23 mouse cellular contexts compared by ENCODE assay signal in genomic region chr11:118023475-118023874, GRCm38 (mm10). TPM values are rescaled to one million over a fixed set of nuclear protein-coding genes. Genes with fewer than 3 reads are reported as not detected.
DNase-seq lines count a peak whose midpoint lies in the region; ATAC-seq and TF ChIP-seq lines count a peak whose summit lies in the region.
"Had no signal": no experiment of that assay in that cellular context is flagged by ENCODE, and none has a peak within 500 bp of the region (broad histone marks: within the 10 kb centered on the region; RNA-seq: fewer than 3 reads in every experiment).

No protein-coding gene starts in this region.

- no peaks in the 10 kb centered on the region for H3K27me3 ChIP-seq in heart, embryonic 10.5 days (ENCODE audit: insufficient read depth, poor library complexity, severe bottlenecking)
- H3K27me3 ChIP-seq in kidney, embryonic 15.5 days, result no peaks in the 10 kb centered on the region
- H3K27me3 ChIP-seq: CH12.LX; embryonic facial prominence, embryonic 12.5 days; forebrain, embryonic 13.5 days; forebrain, embryonic 15.5 days; Patski had no signal

- H3K4me3 ChIP-seq in gastrocnemius, adult 2 months, result no peak overlapping the region
- H3K4me3 ChIP-seq in heart, embryonic 10.5 days, result no peak overlapping the region
- H3K4me3 ChIP-seq in kidney, embryonic 15.5 days (replicated peaks), result no peak overlapping the region
- H3K4me3 ChIP-seq: embryonic facial prominence, embryonic 10.5 days; embryonic facial prominence, embryonic 12.5 days; forebrain, embryonic 13.5 days; forebrain, embryonic 15.5 days had no signal

- H3K4me1 ChIP-seq in heart, embryonic 10.5 days, result no peaks in the 10 kb centered on the region
- peaks cover 26% of the 10 kb centered on the region for H3K4me1 ChIP-seq in kidney, embryonic 15.5 days
- H3K4me1 ChIP-seq: embryonic facial prominence, embryonic 12.5 days; forebrain, embryonic 13.5 days; forebrain, embryonic 15.5 days had no signal

- intact Hi-C loops in gastrocnemius, adult 2 months (cut with DNase I), result no loop called here
- intact Hi-C loops in heart, postnatal 10 days (cut with DNase I), result no loop called here

- no peak overlapping the region for H3K4me2 ChIP-seq in kidney, embryonic 15.5 days
- H3K4me2 ChIP-seq: embryonic facial prominence, embryonic 12.5 days; forebrain, embryonic 13.5 days; forebrain, embryonic 15.5 days had no signal

- H3K27ac ChIP-seq in gastrocnemius, adult 2 months, result no peak overlapping the region
- H3K27ac ChIP-seq in heart, embryonic 10.5 days, result no peak overlapping the region
- peak overlapping the region; percentile 73 for H3K27ac ChIP-seq in kidney, embryonic 15.5 days
- H3K27ac ChIP-seq: embryonic facial prominence, embryonic 10.5 days; embryonic facial prominence, embryonic 12.5 days; forebrain, embryonic 13.5 days; forebrain, embryonic 15.5 days had no signal

- H3K9ac ChIP-seq in kidney, embryonic 15.5 days, result no peak overlapping the region
- H3K9ac ChIP-seq: embryonic facial prominence, embryonic 12.5 days; forebrain, embryonic 13.5 days; forebrain, embryonic 15.5 days; forebrain, postnatal 0 days had no signal

- no peak for TF ChIP-seq CTCF in gastrocnemius, adult 2 months (IDR thresholded peaks at IDR 0.05)

- H3K9me3 ChIP-seq in heart, embryonic 10.5 days, result no peaks in the 10 kb centered on the region
- H3K9me3 ChIP-seq in kidney, embryonic 15.5 days (replicated peaks), result no peaks in the 10 kb centered on the region
- H3K9me3 ChIP-seq: embryonic facial prominence, embryonic 10.5 days; embryonic facial prominence, embryonic 12.5 days; forebrain, embryonic 13.5 days; forebrain, embryonic 15.5 days; G1E had no signal

- peak; percentile 48 to 53 for DNase-seq in cerebellum, postnatal 10 days
- DNase-seq in cerebellum, adult 9-10 months, result no peak
- peak; percentile 53 for DNase-seq in gastrocnemius, adult 2 months
- no peak for DNase-seq in gastrocnemius, postnatal 4 days (ENCODE audit: low spot score in 2 of 2)
- peak; percentile 42 to 50 for DNase-seq in heart, postnatal 10 days
- no peak for DNase-seq in heart, embryonic 10.5 days (ENCODE audit: low spot score)
- no peak for DNase-seq in kidney, adult 11 months
- DNase-seq: adrenal gland, adult 8-10 months; adrenal gland, postnatal 14 days; adrenal gland, postnatal 36 days; B cell, adult 2 months; cerebellum, adult 8-10 months; forebrain, postnatal 0 days had no signal

- ATAC-seq in kidney, embryonic 15.5 days (replicated peaks; ENCODE audit: low FRiP score), result no peak
- ATAC-seq: activated CD4-positive, CD25-positive, alpha-beta regulatory T cell, adult 4 months; CD4-positive, CD25-positive, alpha-beta regulatory T cell, adult 4 months; forebrain, embryonic 13.5 days; forebrain, embryonic 15.5 days; forebrain, postnatal 0 days had no signal

- 92% methylated on average over 7 of the region's 7 CpGs for WGBS in heart, embryonic 10.5 days
- WGBS in kidney, embryonic 15.5 days, result 74% methylated on average over 7 of the region's 7 CpGs

- peaks cover 66% of the 10 kb centered on the region for H3K36me3 ChIP-seq in heart, embryonic 10.5 days
- H3K36me3 ChIP-seq in kidney, embryonic 15.5 days, result peaks cover 63% of the 10 kb centered on the region

RNA-seq across cellular contexts. Expression of gene Pgs1, which starts 37.4 kb away (rescaled TPM):
- total RNA-seq in gastrocnemius, adult 2 months (2021), result 10 to 100 TPM; 17.2 to 18.0 TPM
- 10 to 100 TPM; 21.6 to 24.6 TPM for total RNA-seq in gastrocnemius, postnatal 4 days (2021)
- 10 to 100 TPM; 21.2 to 23.7 TPM for total RNA-seq in heart, postnatal 10 days (2021)
- 34.0 and 38.5 TPM in 2 replicates for polyA plus RNA-seq in heart, embryonic 10.5 days (2016; fragmentation: Nextera tagmentation; extraction: Ambion mirVana)
- 34.1 and 38.9 TPM in 2 replicates for polyA plus RNA-seq in kidney, embryonic 15.5 days (2015; fragmentation: Nextera tagmentation; extraction: Ambion mirVana)

RNA-seq across cellular contexts. Expression of gene Socs3, which starts 53.6 kb away (rescaled TPM):
- total RNA-seq in gastrocnemius, adult 2 months (2021), result 10 to 100 TPM in 1 of 2 experiments, 1 to 10 TPM in 1; 1.7 to 10.1 TPM
- 10 to 100 TPM; 14.0 to 14.8 TPM for total RNA-seq in gastrocnemius, postnatal 4 days (2021)
- total RNA-seq in heart, postnatal 10 days (2021), result 1 to 10 TPM; 3.7 to 5.8 TPM
- polyA plus RNA-seq in heart, embryonic 10.5 days (2016; fragmentation: Nextera tagmentation; extraction: Ambion mirVana), result 6.9 and 10.6 TPM in 2 replicates
- 14.1 and 15.2 TPM in 2 replicates for polyA plus RNA-seq in kidney, embryonic 15.5 days (2015; fragmentation: Nextera tagmentation; extraction: Ambion mirVana)

Comparison
In these comparisons a context has a peak if more than half of its experiments do, and no peak if none do; other contexts are left out.
1. DNase-seq: peak in cerebellum, postnatal 10 days (2 of 2), gastrocnemius, adult 2 months (single experiment) and heart, postnatal 10 days (2 of 2); none in cerebellum, adult 9-10 months (single experiment), gastrocnemius, postnatal 4 days (0 of 2), heart, embryonic 10.5 days (single experiment) and kidney, adult 11 months (single experiment).